Mouse (Mus musculus) midbrain, embryonic 12.5 days (tissue): ENCODE measurements around the gene Capn2. TPM values are rescaled to one million over a fixed set of nuclear protein-coding genes. Genes with fewer than 3 reads are reported as not detected.

Experiments used
- ATAC-seq: fragments of 200-750 bp; cut with Nextera tagmentation; 2 replicates; pipeline ENCODE4 v1.8.0; 2017; ENCODE audit warnings: low read depth, moderate TSS enrichment, moderate library complexity; ENCODE audit not compliant: low FRiP score
- H3K27ac ChIP-seq: fragments of 300-500 bp; sonication (generic); replicated peaks from 2 replicates; pipeline ENCODE4 v1.5.1; 2016; ENCODE audit warnings: mild to moderate bottlenecking
- H3K27me3 ChIP-seq: fragments of 300-500 bp; sonication (generic); 2 replicates; pipeline ENCODE4 v1.6.1; 2016; ENCODE audit warnings: mild to moderate bottlenecking
- H3K36me3 ChIP-seq: fragments of 300-500 bp; sonication (generic); 2 replicates; pipeline ENCODE4 v1.6.1; 2016
- H3K4me1 ChIP-seq: fragments of 300-500 bp; sonication (generic); 2 replicates; pipeline ENCODE4 v1.6.1; 2016
- H3K4me2 ChIP-seq: fragments of 300-500 bp; sonication (generic); replicated peaks from 2 replicates; pipeline ENCODE4 v1.6.1; 2016; ENCODE audit warnings: mild to moderate bottlenecking, moderate library complexity
- H3K4me3 ChIP-seq: fragments of 300-500 bp; sonication (generic); 2 replicates; pipeline ENCODE4 v1.5.1; 2016; ENCODE audit warnings: mild to moderate bottlenecking
- H3K9ac ChIP-seq: fragments of 300-500 bp; sonication (generic); replicated peaks from 2 replicates; pipeline ENCODE4 v1.6.1; 2016; ENCODE audit warnings: mild to moderate bottlenecking, moderate library complexity
- H3K9me3 ChIP-seq: fragments of 300-500 bp; sonication (generic); 2 replicates; pipeline ENCODE4 v1.6.1; 2016; ENCODE audit warnings: mild to moderate bottlenecking
- WGBS: fragments of 180-500 bp; shearing (Covaris S2); methylation state at CpG from one replicate; pipeline ENCODE4 v1.1.7; 2016; 5-methylcytosine and 5-hydroxymethylcytosine counted together
- polyA plus RNA-seq: library from polyadenylated mRNA; unstranded; fragments of >200 nt; fragmentation: Nextera tagmentation; extraction: Ambion mirVana; gene quantifications from 2 replicates; pipeline ENCODE4 v1.2.1, GENCODE M21; 2016

The Capn2 gene
- polyA plus RNA-seq, 1 experiment from 2014 or later = 111 TPM

DNA sequence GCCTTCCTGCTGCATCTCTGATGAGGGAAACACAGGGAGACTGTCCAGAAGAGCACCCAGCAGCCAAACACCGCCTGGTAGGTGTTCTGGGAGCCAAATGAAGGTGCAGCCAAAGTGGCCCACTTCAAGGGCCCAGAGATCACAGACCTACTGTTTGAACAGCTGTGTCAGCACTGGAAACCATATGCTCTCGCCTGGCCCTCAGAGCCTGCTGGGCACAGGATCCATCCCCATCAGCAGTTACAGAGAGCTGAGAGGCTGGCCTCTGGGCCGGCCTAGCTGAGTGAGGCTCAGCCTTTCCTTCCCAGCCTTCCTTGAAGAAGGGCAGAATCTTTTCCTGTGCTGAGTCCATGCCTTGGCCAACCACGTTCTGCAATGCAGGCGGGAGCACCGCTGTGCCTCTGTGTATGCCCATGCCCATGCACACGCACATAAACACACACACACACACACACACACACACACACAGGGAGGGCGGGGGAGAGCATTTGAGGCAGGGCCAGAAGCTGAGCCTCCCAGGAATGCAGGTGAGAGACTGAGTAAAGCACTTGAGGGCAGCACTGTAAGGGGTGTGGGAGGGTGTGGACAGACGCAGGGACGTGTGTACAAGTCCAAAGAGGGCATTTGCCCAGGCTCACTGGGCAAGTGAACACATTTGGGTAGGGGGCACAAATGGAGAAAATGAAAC is 8.2 kb downstream of the Capn2 start:
- H3K36me3 ChIP-seq = peaks cover 61% of the 10 kb centered on the region
- H3K4me1 ChIP-seq = peaks cover 5% of the 10 kb centered on the region
- H3K4me3 ChIP-seq = no peak overlapping the region
- H3K9me3 ChIP-seq = no peaks in the 10 kb centered on the region
- H3K9ac ChIP-seq = no peak overlapping the region
- WGBS = 82% methylated on average over 10 of the region's 10 CpGs
- H3K27ac ChIP-seq = no peak overlapping the region
- no peaks in the 10 kb centered on the region for H3K27me3 ChIP-seq
- ATAC-seq = no peak
- no peak overlapping the region for H3K4me2 ChIP-seq

GRCm38 (mm10) chr1:182506229-182506986 is 11.0 kb downstream of the Capn2 start:
- 61% methylated on average over 7 of the region's 7 CpGs for WGBS

GRCm38 (mm10) chr1:182505291-182505690 is 12.1 kb downstream of the Capn2 start:
- H3K9me3 ChIP-seq = no peaks in the 10 kb centered on the region
- peaks cover 11% of the 10 kb centered on the region for H3K4me1 ChIP-seq
- no peak overlapping the region for H3K27ac ChIP-seq
- H3K4me3 ChIP-seq = no peak overlapping the region
- 94% methylated on average over 3 of the region's 3 CpGs for WGBS
- peaks cover 33% of the 10 kb centered on the region for H3K36me3 ChIP-seq
- H3K4me2 ChIP-seq = no peak overlapping the region
- H3K9ac ChIP-seq = no peak overlapping the region
- ATAC-seq = no peak
- H3K27me3 ChIP-seq = no peaks in the 10 kb centered on the region

More at GRCm38 (mm10) chr1:182506229-182506986, 11.0 kb downstream of the Capn2 start:
- Histone ChIP-seq H3K27ac (no peak overlapping the region; the same call in 1 of the 2 replicates), H3K4me3 (no peak overlapping the region), H3K9me3 (no peaks in the 10 kb centered on the region), H3K9ac (no peak overlapping the region), H3K27me3 (no peaks in the 10 kb centered on the region), H3K4me2 (no peak overlapping the region), H3K36me3 (peaks cover 43% of the 10 kb centered on the region), H3K4me1 (peaks cover 11% of the 10 kb centered on the region)
- ATAC-seq = no peak

DNA sequence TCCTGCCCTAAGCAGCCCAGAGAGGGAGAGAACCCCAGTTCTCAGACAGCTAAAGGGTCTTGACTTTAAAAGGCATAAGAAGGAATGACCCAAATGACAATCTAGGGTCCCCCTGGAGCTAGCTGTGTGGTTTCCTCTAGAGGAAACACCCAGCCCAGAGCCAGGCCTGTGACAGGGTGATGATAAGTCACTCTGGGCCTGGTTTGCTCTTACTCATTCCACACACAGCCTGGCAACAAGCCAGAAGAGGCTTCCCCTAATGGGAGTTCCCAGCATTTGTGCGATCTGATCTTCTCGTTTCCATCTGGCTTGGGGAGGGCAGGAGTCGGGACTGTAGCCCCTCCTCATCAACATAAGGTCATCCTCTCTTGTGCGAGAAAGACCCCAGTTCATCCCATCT is 13.2 kb downstream of the Capn2 start:
- H3K27ac ChIP-seq = no peak overlapping the region
- ATAC-seq = no peak
- no peaks in the 10 kb centered on the region for H3K9me3 ChIP-seq
- no peak overlapping the region for H3K4me3 ChIP-seq
- no peaks in the 10 kb centered on the region for H3K27me3 ChIP-seq
- peaks cover 23% of the 10 kb centered on the region for H3K36me3 ChIP-seq
- no peak overlapping the region for H3K4me2 ChIP-seq
- peaks cover 11% of the 10 kb centered on the region for H3K4me1 ChIP-seq
- 30% methylated on average over 4 of the region's 4 CpGs for WGBS
- no peak overlapping the region for H3K9ac ChIP-seq

- H3K9me3 ChIP-seq = no peaks in the 10 kb centered on the region
- H3K4me2 ChIP-seq = no peak overlapping the region
- peaks cover 11% of the 10 kb centered on the region for H3K4me1 ChIP-seq
- WGBS = 82% methylated on average over 13 of the region's 13 CpGs
- no peaks in the 10 kb centered on the region for H3K27me3 ChIP-seq
- no peak for ATAC-seq
- no peak overlapping the region for H3K27ac ChIP-seq
- no peak overlapping the region for H3K9ac ChIP-seq
- peaks cover 16% of the 10 kb centered on the region for H3K36me3 ChIP-seq
- no peak overlapping the region for H3K4me3 ChIP-seq
Observed at GRCm38 (mm10) chr1:182503206-182503900, 14.1 kb downstream of the Capn2 start.

DNA sequence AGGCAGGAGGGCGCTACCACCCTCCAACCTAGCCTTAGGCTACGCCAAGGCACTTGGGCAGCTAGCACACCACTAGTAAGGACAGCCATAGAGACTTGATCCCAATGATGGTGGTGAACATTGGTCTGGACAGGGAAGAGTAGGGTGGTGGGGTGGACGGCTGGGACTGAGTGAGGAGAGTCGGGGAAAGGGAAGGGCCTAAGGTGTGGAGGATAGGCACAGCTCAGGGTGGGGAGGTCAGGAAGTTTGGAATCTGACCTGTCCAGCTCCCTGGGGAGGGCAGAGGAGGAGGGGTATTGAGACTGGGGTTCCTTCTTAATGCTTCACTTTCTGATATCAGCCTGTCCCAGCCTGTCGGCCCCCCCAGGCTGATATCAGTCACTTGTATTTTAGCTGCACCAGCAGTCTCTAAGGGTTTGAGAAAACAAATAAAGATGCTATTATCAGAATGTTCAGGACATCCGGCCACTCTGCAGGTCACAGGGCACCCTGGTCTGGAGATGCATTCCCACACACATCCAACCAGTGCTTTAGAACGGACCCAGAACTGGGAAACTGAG is 14.8 kb downstream of the Capn2 start:
- Histone ChIP-seq H3K27me3 (no peaks in the 10 kb centered on the region), H3K4me3 (no peak overlapping the region), H3K4me2 (no peak overlapping the region), H3K9me3 (no peaks in the 10 kb centered on the region), H3K4me1 (peaks cover 11% of the 10 kb centered on the region), H3K36me3 (peaks cover 16% of the 10 kb centered on the region), H3K27ac (no peak overlapping the region), H3K9ac (no peak overlapping the region)
- WGBS = 91% methylated on average over 7 of the region's 7 CpGs
- no peak for ATAC-seq

- Histone ChIP-seq H3K36me3 (peaks cover 16% of the 10 kb centered on the region), H3K27me3 (no peaks in the 10 kb centered on the region), H3K4me2 (no peak overlapping the region), H3K9ac (no peak overlapping the region), H3K4me3 (no peak overlapping the region), H3K4me1 (peaks cover 13% of the 10 kb centered on the region), H3K9me3 (no peaks in the 10 kb centered on the region), H3K27ac (no peak overlapping the region)
- 90% methylated on average over 7 of the region's 7 CpGs for WGBS
- no peak for ATAC-seq
Observed at GRCm38 (mm10) chr1:182501815-182502405, 15.5 kb downstream of the Capn2 start.

DNA sequence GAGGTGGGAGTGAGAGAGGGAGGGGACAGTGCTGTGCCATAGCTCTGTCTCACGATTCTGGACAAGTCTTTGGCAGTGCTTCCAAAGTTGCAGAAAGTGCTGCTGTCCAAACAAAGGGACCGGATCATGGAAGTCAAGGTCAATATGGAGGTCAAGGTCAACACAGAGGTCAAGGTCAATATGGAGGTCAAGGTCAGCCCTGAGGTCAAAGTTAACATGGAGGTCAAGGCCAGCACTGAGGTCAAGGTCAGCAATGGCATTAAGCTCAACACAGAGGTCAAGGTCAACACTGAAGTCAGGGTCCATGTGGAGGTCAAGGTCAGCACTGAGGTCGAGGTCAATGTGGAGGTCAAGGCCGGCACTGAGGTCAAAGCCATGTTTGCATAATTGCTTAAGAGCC is 16.6 kb downstream of the Capn2 start:
- Histone ChIP-seq H3K27ac (no peak overlapping the region), H3K4me3 (no peak overlapping the region), H3K4me1 (peaks cover 13% of the 10 kb centered on the region), H3K27me3 (no peaks in the 10 kb centered on the region), H3K9me3 (no peaks in the 10 kb centered on the region), H3K36me3 (0 out of 2 replicates have a peak, but pooled peaks cover 12% of the 10 kb centered on the region), H3K4me2 (no peak overlapping the region), H3K9ac (no peak overlapping the region)
- no peak for ATAC-seq
- WGBS = 84% methylated on average over 4 of the region's 4 CpGs

- 0 out of 2 replicates have a peak, but pooled peaks cover 9% of the 10 kb centered on the region for H3K36me3 ChIP-seq
- no peak for ATAC-seq
- H3K9me3 ChIP-seq = no peaks in the 10 kb centered on the region
- no peaks in the 10 kb centered on the region for H3K27me3 ChIP-seq
- no peak overlapping the region for H3K9ac ChIP-seq
- H3K4me3 ChIP-seq = no peak overlapping the region
- no peak overlapping the region for H3K27ac ChIP-seq
- no peak overlapping the region for H3K4me2 ChIP-seq
- 68% methylated on average over 4 of the region's 4 CpGs for WGBS
- peaks cover 13% of the 10 kb centered on the region for H3K4me1 ChIP-seq
Observed at GRCm38 (mm10) chr1:182500224-182500623, 17.2 kb downstream of the Capn2 start.

- peaks cover 17% of the 10 kb centered on the region for H3K4me1 ChIP-seq
- H3K27me3 ChIP-seq = no peaks in the 10 kb centered on the region
- WGBS = 82% methylated on average over 9 of the region's 9 CpGs
- no peak overlapping the region for H3K4me2 ChIP-seq
- ATAC-seq = no peak
- no peak overlapping the region for H3K27ac ChIP-seq
- no peaks in the 10 kb centered on the region for H3K9me3 ChIP-seq
- H3K4me3 ChIP-seq = no peak overlapping the region
- no peak overlapping the region for H3K9ac ChIP-seq
- 0 out of 2 replicates have a peak, but pooled peaks cover 5% of the 10 kb centered on the region for H3K36me3 ChIP-seq
Observed at GRCm38 (mm10) chr1:182499443-182500089, 17.8 kb downstream of the Capn2 start.

DNA sequence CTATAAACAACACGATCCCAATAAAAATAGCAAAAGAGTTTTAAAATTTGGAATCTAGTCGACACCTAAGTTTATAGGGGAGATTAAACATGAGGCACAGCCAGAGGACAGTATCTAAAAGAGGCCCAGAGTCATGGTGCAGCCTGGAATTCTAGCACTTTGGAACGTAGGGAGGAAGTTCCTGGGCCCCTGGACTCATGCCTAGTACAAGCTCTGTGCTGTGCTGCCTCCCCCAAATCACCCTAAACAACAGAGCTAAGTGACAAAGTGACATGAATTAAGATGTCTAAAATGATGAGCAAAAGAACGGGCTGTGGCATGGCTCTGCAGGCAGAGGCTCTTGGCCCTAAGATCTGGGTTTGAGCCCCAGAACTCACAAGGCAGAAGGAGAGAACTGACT is 19.7 kb downstream of the Capn2 start:
- 62% methylated on average over 4 of the region's 4 CpGs for WGBS
- Histone ChIP-seq H3K9ac (no peak overlapping the region), H3K27me3 (no peaks in the 10 kb centered on the region), H3K36me3 (0 out of 2 replicates have a peak, but pooled peaks cover 5% of the 10 kb centered on the region), H3K27ac (no peak overlapping the region), H3K4me3 (no peak overlapping the region), H3K4me2 (no peak overlapping the region), H3K4me1 (peaks cover 11% of the 10 kb centered on the region), H3K9me3 (no peaks in the 10 kb centered on the region)
- no peak for ATAC-seq
